Mouse (Mus musculus) liver, adult (tissue): Measurements from ENCODE around the gene Cacna2d3.

Experiments
- GATA4 ChIP-seq: IDR thresholded peaks from 2 replicates; pipeline ENCODE4 v1.6.1; 2014; ENCODE audit warnings: mild to moderate bottlenecking, low read length; ENCODE audit not compliant: insufficient replicate concordance

Cacna2d3 gene

GRCm38 (mm10) chr14:29443091-29444026 lies 278.3 kb downstream of the Cacna2d3 start:
- no peak for TF ChIP-seq GATA4

- TF ChIP-seq GATA4, result no peak
Measured at GRCm38 (mm10) chr14:29442476-29442875, 279.2 kb downstream of the Cacna2d3 start.

GRCm38 (mm10) chr14:29438666-29439065 lies 283.0 kb downstream of the Cacna2d3 start:
- TF ChIP-seq GATA4, result no peak

- no peak for TF ChIP-seq GATA4
Measured at GRCm38 (mm10) chr14:29438251-29438650, 283.4 kb downstream of the Cacna2d3 start.

GRCm38 (mm10) chr14:29435203-29435602 lies 286.5 kb downstream of the Cacna2d3 start:
- TF ChIP-seq GATA4, result no peak

- TF ChIP-seq GATA4, result no peak
Measured at GRCm38 (mm10) chr14:29433716-29434115, 287.9 kb downstream of the Cacna2d3 start.

- no peak for TF ChIP-seq GATA4
Measured at GRCm38 (mm10) chr14:29433076-29433714, 288.5 kb downstream of the Cacna2d3 start.

GRCm38 (mm10) chr14:29429788-29430187 lies 291.9 kb downstream of the Cacna2d3 start:
- no peak for TF ChIP-seq GATA4

- TF ChIP-seq GATA4, result no peak
Measured at GRCm38 (mm10) chr14:29425666-29426065, 296.0 kb downstream of the Cacna2d3 start.

- TF ChIP-seq GATA4, result no peak
Measured at GRCm38 (mm10) chr14:29425208-29425607, 296.5 kb downstream of the Cacna2d3 start.

- no peak for TF ChIP-seq GATA4
Measured at GRCm38 (mm10) chr14:29405878-29406165, 315.8 kb downstream of the Cacna2d3 start.

GRCm38 (mm10) chr14:29405125-29405877 lies 316.4 kb downstream of the Cacna2d3 start:
- TF ChIP-seq GATA4, result no peak

- no peak for TF ChIP-seq GATA4
Measured at GRCm38 (mm10) chr14:29403849-29404808, 317.5 kb downstream of the Cacna2d3 start.

GRCm38 (mm10) chr14:29402471-29402870 lies 319.2 kb downstream of the Cacna2d3 start:
- TF ChIP-seq GATA4, result no peak

GRCm38 (mm10) chr14:29393786-29394185 lies 327.9 kb downstream of the Cacna2d3 start:
- TF ChIP-seq GATA4, result no peak

GRCm38 (mm10) chr14:29392851-29393250 lies 328.8 kb downstream of the Cacna2d3 start:
- no peak for TF ChIP-seq GATA4
